Mouse (Mus musculus) layer of hippocampus, postnatal 36 days (tissue): ENCODE results near the gene Tmc3. TPM values are rescaled to one million over a fixed set of nuclear protein-coding genes. Genes with fewer than 3 reads are reported as not detected.

Experiments
- DNase-seq, 2 experiments: peaks; one replicate each; pipeline ENCODE4 v3.0.0; 2022
- total RNA-seq, 2 experiments: library from RNA; stranded (reverse); gene quantifications; 2 replicates each; pipeline ENCODE4 v1.2.3; 2021

The Tmc3 gene
- total RNA-seq, 2 experiments from 2014 or later, result 0.22 to 0.23 TPM

- DNase-seq, result no peak
Observed at GRCm38 (mm10) chr7:83671573-83671972, 86.8 kb downstream of the Tmc3 start.

Other genes with a start within 250 kb of the Tmc3 start
- 10 to 100 TPM; 17.2 to 18.1 TPM for gene Stard5, start 47.0 kb downstream of the Tmc3 start, total RNA-seq
- 10 to 100 TPM; 58.8 to 63.9 TPM for gene Il16, start 160.8 kb downstream of the Tmc3 start, total RNA-seq
- 1 to 10 TPM; 1.7 TPM for gene Cfap161, start 210.0 kb downstream of the Tmc3 start, total RNA-seq